In the genomic region with DNA sequence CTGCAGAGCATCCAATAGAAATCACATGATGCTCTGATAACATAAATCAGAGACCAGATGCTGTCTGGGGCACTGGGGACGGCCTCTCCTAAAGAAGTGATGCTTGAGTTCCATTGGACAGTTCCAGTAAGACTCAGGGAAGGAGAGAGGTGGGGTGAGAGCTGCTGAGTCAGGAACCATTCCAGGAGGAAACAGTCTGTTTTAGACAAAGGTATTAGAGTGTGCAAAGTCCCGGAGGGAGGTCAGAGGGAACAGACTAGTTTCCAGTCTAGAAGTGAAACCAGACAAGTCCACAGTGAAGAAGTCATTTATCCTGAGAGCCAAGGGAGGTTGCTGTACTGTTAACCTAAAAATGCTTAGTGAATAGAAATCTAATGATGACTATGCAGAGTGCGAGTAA, we compare ENCODE assay signal across 15 mouse cellular contexts.
"Had no signal": no experiment of that assay in that cellular context is flagged by ENCODE, and none has a peak within 500 bp of the region (broad histone marks: within the 10 kb centered on the region; RNA-seq: fewer than 3 reads in every experiment).

No protein-coding gene starts in this region.

- H3K9ac ChIP-seq: lung, embryonic 15.5 days; midbrain, embryonic 13.5 days; midbrain, embryonic 15.5 days; neural tube, embryonic 12.5 days; stomach, embryonic 15.5 days had no signal

- H3K36me3 ChIP-seq: lung, embryonic 15.5 days; midbrain, embryonic 13.5 days; midbrain, embryonic 15.5 days; neural tube, embryonic 12.5 days; stomach, embryonic 15.5 days had no signal

- DNase-seq: lung, adult 2 months; lung, postnatal 14 days; lung, postnatal 36 days; right cerebral cortex, postnatal 14 days; thymus, adult 2 months; thymus, postnatal 36 days had no signal

- H3K9me3 ChIP-seq: lung, embryonic 15.5 days; midbrain, embryonic 13.5 days; midbrain, embryonic 15.5 days; neural tube, embryonic 12.5 days; stomach, embryonic 15.5 days had no signal

- H3K4me2 ChIP-seq: lung, embryonic 15.5 days; midbrain, embryonic 11.5 days; midbrain, embryonic 13.5 days; midbrain, embryonic 15.5 days; neural tube, embryonic 12.5 days; stomach, embryonic 15.5 days had no signal

- H3K4me1 ChIP-seq: midbrain, embryonic 13.5 days; midbrain, embryonic 15.5 days; neural tube, embryonic 12.5 days; stomach, embryonic 15.5 days had no signal

- H3K4me3 ChIP-seq: lung, embryonic 15.5 days; midbrain, embryonic 13.5 days; midbrain, embryonic 15.5 days; neural tube, embryonic 12.5 days; stomach, embryonic 15.5 days had no signal

- H3K27ac ChIP-seq: lung, embryonic 15.5 days; macrophage; midbrain, embryonic 13.5 days; midbrain, embryonic 15.5 days; neural tube, embryonic 12.5 days; stomach, embryonic 15.5 days; stomach, postnatal 0 days had no signal

- H3K27me3 ChIP-seq: lung, embryonic 15.5 days; midbrain, embryonic 13.5 days; midbrain, embryonic 15.5 days; neural tube, embryonic 12.5 days; stomach, embryonic 15.5 days had no signal

- ATAC-seq: lung, postnatal 0 days; midbrain, embryonic 13.5 days; midbrain, embryonic 15.5 days had no signal
